Mouse (Mus musculus) olfactory bulb, adult 2 months (tissue): ENCODE results near the gene Wdr18.

ENCODE experiments used
- CTCF ChIP-seq: fragments of 200-500 bp; IDR thresholded peaks from 2 replicates; pipeline ENCODE4 v1.5.1; 2012; ENCODE audit warnings: low read depth, mild to moderate bottlenecking, low read length, moderate library complexity; ENCODE audit not compliant: insufficient read depth
- POLR2A ChIP-seq: fragments of 200-500 bp; IDR thresholded peaks from 2 replicates; pipeline ENCODE4 v1.6.1; 2012; ENCODE audit warnings: mild to moderate bottlenecking, low read depth, low read length, moderate library complexity; ENCODE audit not compliant: insufficient read depth

DNA sequence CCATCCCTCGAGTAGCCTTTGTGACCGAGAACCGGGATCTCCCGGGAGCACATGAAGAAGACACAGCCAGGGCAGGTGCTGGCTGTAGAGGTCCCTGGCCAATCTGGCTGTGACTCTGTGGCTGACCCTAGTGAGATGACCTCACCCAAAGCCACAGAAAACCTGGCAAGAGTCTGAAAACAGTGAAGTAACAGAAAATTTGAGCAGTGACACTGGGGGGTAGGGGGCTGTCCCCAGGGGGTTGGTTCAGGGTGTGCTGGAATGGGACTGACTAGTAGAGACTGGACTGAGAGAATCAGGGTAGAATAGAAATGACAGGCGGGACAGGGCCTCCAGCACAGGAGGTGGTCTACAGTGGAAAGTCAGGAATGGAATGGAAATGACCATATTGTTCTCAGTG is 23.3 kb downstream of the Wdr18 start:
- TF ChIP-seq CTCF: no peak
- TF ChIP-seq POLR2A: no peak
